Mouse (Mus musculus) kidney, adult 2 months (tissue): ENCODE results near the gene Rtl10.

ENCODE experiments used
- CTCF ChIP-seq: fragments of 200-500 bp; conservative IDR thresholded peaks from 2 replicates; pipeline ENCODE4 v1.5.1; 2011; ENCODE audit warnings: low read depth, mild to moderate bottlenecking, control low read depth, low read length, moderate library complexity, mixed read lengths; ENCODE audit not compliant: insufficient read depth, insufficient read length
- POLR2A ChIP-seq: fragments of 200-500 bp; IDR thresholded peaks from one replicate; pipeline ENCODE4 v1.6.1; 2011; ENCODE audit warnings: low read depth, low read length, control low read depth

DNA sequence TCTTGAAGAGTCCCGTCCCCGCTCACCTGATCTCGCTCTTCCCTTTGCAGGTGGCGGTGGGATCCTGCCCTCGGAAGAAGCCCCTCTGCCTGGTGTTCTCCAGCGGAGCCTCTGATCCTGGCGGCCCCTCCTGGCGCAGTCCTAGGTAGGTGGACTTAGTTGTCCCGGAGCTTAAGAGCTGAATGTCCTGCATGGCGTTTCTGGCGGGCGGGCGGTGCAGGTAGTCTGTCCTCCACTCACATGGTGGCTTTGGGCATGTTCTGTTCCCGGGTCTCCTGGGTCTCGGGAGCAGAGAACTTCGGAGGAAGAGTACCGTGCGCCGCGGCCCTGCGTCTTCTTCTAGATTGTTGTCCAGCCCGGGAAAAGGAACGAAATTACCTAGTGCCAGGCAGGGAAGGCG lies 295 bp downstream of the Rtl10 start:
- TF ChIP-seq POLR2A (no peak), CTCF (no peak)
